Mouse (Mus musculus) kidney, postnatal 36 days (tissue): ENCODE data around the gene Riox2.

Source experiments
- DNase-seq, 2 experiments: peaks; one replicate each; pipeline ENCODE4 v3.0.0; 2021 to 2022; ENCODE audit warnings: mixed read lengths in 2 of 2

Riox2 gene

GRCm38 (mm10) chr16:59521752-59522423, 50.3 kb downstream of the Riox2 start:
- DNase-seq = no peak

DNA sequence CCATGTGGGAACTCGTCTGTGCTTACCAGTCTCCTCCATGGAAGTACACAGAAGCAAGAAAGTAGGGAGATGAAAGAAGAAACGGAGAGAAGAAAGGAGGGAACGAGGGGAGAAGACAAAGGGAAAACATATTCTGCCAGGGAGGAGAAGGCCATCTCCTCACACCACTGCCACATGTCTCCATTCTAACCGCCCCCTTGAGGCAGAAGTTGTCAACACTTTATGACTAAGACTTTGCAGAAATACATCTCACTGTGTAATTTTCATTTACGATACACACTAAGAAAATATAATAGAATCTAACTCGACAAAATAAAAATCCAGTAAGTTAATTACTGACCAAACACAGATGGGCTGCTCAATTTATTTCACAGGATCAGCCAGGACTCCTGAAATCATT, 55.4 kb downstream of the Riox2 start:
- no peak for DNase-seq

DNA sequence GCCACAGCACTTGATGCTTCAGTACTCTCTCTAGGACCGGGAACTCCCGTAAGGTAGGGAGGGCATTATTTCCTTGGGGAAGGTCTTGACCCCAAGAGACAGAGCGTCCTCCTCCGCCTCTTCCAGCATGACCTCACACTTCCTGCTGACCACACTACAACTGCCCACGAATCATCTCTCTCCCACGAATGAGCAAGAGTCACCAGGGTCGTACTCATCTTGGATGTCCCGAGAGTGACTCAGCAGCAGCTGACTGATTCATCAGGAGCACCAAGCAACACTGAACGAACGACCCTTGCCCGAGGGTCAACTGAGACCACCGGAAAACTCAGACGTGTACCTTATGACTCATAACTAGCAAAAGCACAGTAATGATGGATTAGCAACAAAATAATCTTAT, 58.0 kb downstream of the Riox2 start:
- no peak for DNase-seq

DNA sequence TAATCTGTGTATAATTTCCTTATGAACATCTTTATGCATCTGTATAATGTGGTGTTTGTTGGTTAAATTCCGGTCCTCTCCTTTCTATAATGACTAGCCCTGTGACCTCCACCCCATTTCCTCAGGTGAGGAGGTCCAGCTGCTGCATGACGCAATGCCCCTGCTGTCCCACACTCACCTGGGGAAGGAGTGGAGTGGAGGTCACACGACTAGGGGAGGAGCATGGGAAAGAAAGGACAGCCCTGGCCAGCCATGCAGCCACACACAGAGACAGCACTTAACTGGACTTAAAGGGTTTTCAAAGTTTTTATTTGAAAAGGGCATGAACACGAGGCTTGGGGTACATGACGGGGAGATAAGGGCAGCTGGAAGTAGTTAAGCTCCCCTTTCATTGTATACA, 59.7 kb downstream of the Riox2 start:
- no peak for DNase-seq

DNA sequence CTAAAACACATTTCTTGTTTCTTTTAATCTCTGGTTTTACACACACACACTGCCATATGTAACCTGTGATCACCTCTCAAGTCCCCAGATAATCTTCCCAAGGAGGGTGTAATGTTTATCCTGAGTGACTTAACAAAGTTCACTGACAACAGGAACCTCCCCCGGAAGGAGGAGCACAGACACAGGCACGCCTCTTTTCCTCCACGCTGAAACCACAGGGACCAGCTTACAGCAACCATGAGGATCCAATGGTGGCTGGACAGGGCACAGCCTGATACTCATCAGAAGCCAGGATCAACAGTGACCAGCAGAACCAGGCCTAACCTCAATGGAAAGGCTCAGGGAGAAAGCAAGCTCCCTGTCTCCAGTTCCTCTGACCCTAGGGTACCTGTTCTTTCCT, 61.0 kb downstream of the Riox2 start:
- DNase-seq = no peak

- DNase-seq = no peak
Measured at GRCm38 (mm10) chr16:59534349-59534748, 62.8 kb downstream of the Riox2 start.

- DNase-seq = no peak
Measured at GRCm38 (mm10) chr16:59535673-59536072, 64.1 kb downstream of the Riox2 start.

DNA sequence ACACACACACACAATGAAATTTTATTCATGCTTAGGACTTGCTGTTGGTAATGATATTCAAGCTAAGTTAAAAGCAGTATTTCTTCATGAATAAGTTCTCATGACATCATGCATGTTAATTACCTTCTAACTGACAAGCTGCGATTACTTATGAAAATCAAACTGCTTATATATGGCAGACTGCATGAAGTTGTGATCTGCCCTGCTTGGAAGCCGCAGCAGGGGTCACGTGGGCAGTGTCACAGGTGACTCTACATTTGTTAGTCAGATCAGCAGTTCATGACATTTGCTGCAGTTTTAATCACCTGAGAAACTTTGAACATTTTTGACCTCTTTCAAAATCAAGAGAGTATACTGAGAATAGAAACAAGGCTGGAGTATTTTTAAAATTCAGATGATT, 69.4 kb downstream of the Riox2 start:
- DNase-seq = no peak

GRCm38 (mm10) chr16:59541382-59541781, 69.8 kb downstream of the Riox2 start:
- no peak for DNase-seq
